Mouse (Mus musculus) erythroblast, embryonic 14.5 days (primary cell): Measurements from ENCODE around the gene Dmp1. TPM values are rescaled to one million over a fixed set of nuclear protein-coding genes. Genes with fewer than 3 reads are reported as not detected.

Experiments
- H3K27me3 ChIP-seq: 2 replicates; pipeline ENCODE4 v1.6.1; 2012; ENCODE audit warnings: inconsistent platforms; ENCODE audit not compliant: control insufficient read depth
- H3K36me3 ChIP-seq: 2 replicates; pipeline ENCODE4 v1.6.1; 2012; ENCODE audit warnings: mild to moderate bottlenecking, inconsistent platforms; ENCODE audit not compliant: control insufficient read depth
- H3K4me1 ChIP-seq: 2 replicates; pipeline ENCODE4 v1.6.1; 2012; ENCODE audit warnings: inconsistent platforms; ENCODE audit not compliant: control insufficient read depth
- H3K4me3 ChIP-seq: replicated peaks from 2 replicates; pipeline ENCODE3; 2012; ENCODE audit warnings: moderate library complexity, mild to moderate bottlenecking, inconsistent platforms
- H3K9me3 ChIP-seq: 2 replicates; pipeline ENCODE4 v1.6.1; 2012; ENCODE audit warnings: low read length, inconsistent platforms, mixed read lengths; ENCODE audit not compliant: control insufficient read depth
- GATA1 ChIP-seq: IDR thresholded peaks from 2 replicates; pipeline ENCODE4 v1.6.1; 2012; ENCODE audit warnings: low read length, inconsistent platforms, mixed read lengths
- TAL1 ChIP-seq: IDR thresholded peaks from 3 replicates; pipeline ENCODE4 v1.6.1; 2012; ENCODE audit warnings: low read length, inconsistent platforms, mixed read lengths
- polyA plus RNA-seq: library from polyadenylated mRNA; stranded (reverse); fragments of >175 nt; gene quantifications from 2 replicates; pipeline ENCODE4 v1.2.3, GENCODE M21; 2012

Dmp1 gene
- polyA plus RNA-seq, 1 experiment: not detected

GRCm38 (mm10) chr5:104195086-104195485 is 7.3 kb upstream of the Dmp1 start:
- Histone ChIP-seq H3K4me1 (no peaks in the 10 kb centered on the region), H3K4me3 (no peak overlapping the region), H3K9me3 (peaks cover 6% of the 10 kb centered on the region; the same call in 1 of the 2 replicates), H3K36me3 (no peaks in the 10 kb centered on the region), H3K27me3 (no peaks in the 10 kb centered on the region)
- TF ChIP-seq TAL1 (no peak), GATA1 (no peak)

- Histone ChIP-seq H3K36me3 (no peaks in the 10 kb centered on the region), H3K9me3 (peaks cover 8% of the 10 kb centered on the region; the same call in 1 of the 2 replicates), H3K4me3 (no peak overlapping the region), H3K4me1 (no peaks in the 10 kb centered on the region), H3K27me3 (no peaks in the 10 kb centered on the region)
- no peak for TF ChIP-seq GATA1
- TF ChIP-seq TAL1: no peak
Measured at GRCm38 (mm10) chr5:104201153-104201950, 1.1 kb upstream of the Dmp1 start.

GRCm38 (mm10) chr5:104212531-104212930 is 10.1 kb downstream of the Dmp1 start:
- TF ChIP-seq TAL1 (no peak), GATA1 (no peak)
- Histone ChIP-seq H3K4me3 (no peak overlapping the region), H3K27me3 (no peaks in the 10 kb centered on the region), H3K36me3 (no peaks in the 10 kb centered on the region), H3K9me3 (peaks cover 13% of the 10 kb centered on the region; the same call in 1 of the 2 replicates), H3K4me1 (no peaks in the 10 kb centered on the region)

GRCm38 (mm10) chr5:104218926-104219325 is 16.5 kb downstream of the Dmp1 start:
- Histone ChIP-seq H3K4me1 (no peaks in the 10 kb centered on the region), H3K36me3 (no peaks in the 10 kb centered on the region), H3K27me3 (no peaks in the 10 kb centered on the region), H3K9me3 (peaks cover 9% of the 10 kb centered on the region; the same call in 1 of the 2 replicates), H3K4me3 (no peak overlapping the region)
- no peak for TF ChIP-seq TAL1
- no peak for TF ChIP-seq GATA1

- peaks cover 5% of the 10 kb centered on the region; the same call in 1 of the 2 replicates for H3K9me3 ChIP-seq
- H3K27me3 ChIP-seq: no peaks in the 10 kb centered on the region
- TF ChIP-seq GATA1 (no peak), TAL1 (no peak)
- H3K4me3 ChIP-seq: no peak overlapping the region
- H3K4me1 ChIP-seq: no peaks in the 10 kb centered on the region
- H3K36me3 ChIP-seq: no peaks in the 10 kb centered on the region
Measured at GRCm38 (mm10) chr5:104224299-104224698, 21.9 kb downstream of the Dmp1 start.

- H3K36me3 ChIP-seq: no peaks in the 10 kb centered on the region
- no peak overlapping the region for H3K4me3 ChIP-seq
- H3K4me1 ChIP-seq: no peaks in the 10 kb centered on the region
- H3K9me3 ChIP-seq: peaks cover 5% of the 10 kb centered on the region; the same call in 1 of the 2 replicates
- TF ChIP-seq GATA1: no peak
- no peak for TF ChIP-seq TAL1
- H3K27me3 ChIP-seq: no peaks in the 10 kb centered on the region
Measured at GRCm38 (mm10) chr5:104224750-104225149, 22.3 kb downstream of the Dmp1 start.

GRCm38 (mm10) chr5:104228497-104228896 is 26.1 kb downstream of the Dmp1 start:
- Histone ChIP-seq H3K4me3 (no peak overlapping the region), H3K9me3 (no peaks in the 10 kb centered on the region), H3K27me3 (no peaks in the 10 kb centered on the region), H3K4me1 (no peaks in the 10 kb centered on the region), H3K36me3 (no peaks in the 10 kb centered on the region)
- TF ChIP-seq TAL1 (no peak), GATA1 (no peak)

- Histone ChIP-seq H3K9me3 (peaks cover 6% of the 10 kb centered on the region), H3K36me3 (no peaks in the 10 kb centered on the region), H3K27me3 (no peaks in the 10 kb centered on the region), H3K4me1 (no peaks in the 10 kb centered on the region), H3K4me3 (no peak overlapping the region)
- TF ChIP-seq TAL1: no peak
- no peak for TF ChIP-seq GATA1
Measured at GRCm38 (mm10) chr5:104236741-104237140, 34.3 kb downstream of the Dmp1 start.

- TF ChIP-seq GATA1 (no peak), TAL1 (no peak)
- Histone ChIP-seq H3K9me3 (peaks cover 6% of the 10 kb centered on the region), H3K4me1 (no peaks in the 10 kb centered on the region), H3K4me3 (no peak overlapping the region), H3K27me3 (no peaks in the 10 kb centered on the region), H3K36me3 (no peaks in the 10 kb centered on the region)
Measured at GRCm38 (mm10) chr5:104239674-104240378, 37.4 kb downstream of the Dmp1 start.
